Mouse (Mus musculus) lung, adult 2 months (tissue): ENCODE measurements around the gene Ptgis.

Source experiments
- CTCF ChIP-seq: fragments of 200-500 bp; IDR thresholded peaks from 2 replicates; pipeline ENCODE4 v1.5.1; 2011; ENCODE audit warnings: mild to moderate bottlenecking, low read length, control low read depth; ENCODE audit not compliant: insufficient read depth
- POLR2A ChIP-seq: fragments of 200-500 bp; IDR thresholded peaks from 2 replicates; pipeline ENCODE4 v1.6.1; 2011; ENCODE audit warnings: low read depth, mild to moderate bottlenecking, control low read depth, low read length, borderline replicate concordance; ENCODE audit errors: extremely low read depth

GRCm38 (mm10) chr2:167239262-167239661 is 1.1 kb downstream of the Ptgis start:
- TF ChIP-seq CTCF (no peak), POLR2A (no peak)
